Mouse (Mus musculus) stomach, embryonic 16.5 days (tissue): ENCODE measurements at regions not wholly inside any gene's neighbourhood (a gene's known extent, or its start where the extent isn't known, plus 50 kb on each side); places are given as distances from the start of the nearest gene placed in this dataset.

Source experiments
- ATAC-seq: fragments of 200-750 bp; cut with Nextera tagmentation; 2 replicates; pipeline ENCODE4 v1.8.0; 2017; ENCODE audit warnings: moderate number of reproducible peaks, moderate TSS enrichment; ENCODE audit not compliant: insufficient read depth, low FRiP score
- H3K27ac ChIP-seq: fragments of 300-500 bp; sonication (generic); 2 replicates; pipeline ENCODE4 v1.5.1; 2014; ENCODE audit warnings: low read length
- H3K27me3 ChIP-seq: fragments of 300-500 bp; sonication (generic); 2 replicates; pipeline ENCODE4 v1.6.1; 2014; ENCODE audit warnings: low read length, control low read depth, mixed read lengths; ENCODE audit not compliant: control insufficient read depth, insufficient read depth
- H3K36me3 ChIP-seq: fragments of 300-500 bp; sonication (generic); 2 replicates; pipeline ENCODE4 v1.6.1; 2014; ENCODE audit warnings: low read length; ENCODE audit not compliant: control insufficient read depth, insufficient read depth
- H3K4me1 ChIP-seq: fragments of 300-500 bp; sonication (generic); 2 replicates; pipeline ENCODE4 v1.6.1; 2014; ENCODE audit warnings: low read length, control low read depth, mixed read lengths; ENCODE audit not compliant: control insufficient read depth, insufficient read depth
- H3K4me2 ChIP-seq: fragments of 300-500 bp; sonication (generic); 2 replicates; pipeline ENCODE4 v1.6.1; 2014; ENCODE audit warnings: low read depth, low read length, mixed read lengths
- H3K4me3 ChIP-seq: fragments of 300-500 bp; sonication (generic); replicated peaks from 2 replicates; pipeline ENCODE4 v1.5.1; 2014; ENCODE audit warnings: mild to moderate bottlenecking, low read length
- H3K9ac ChIP-seq: fragments of 300-500 bp; sonication (generic); 2 replicates; pipeline ENCODE4 v1.6.1; 2014; ENCODE audit warnings: low read length
- H3K9me3 ChIP-seq: fragments of 300-500 bp; sonication (generic); replicated peaks from 2 replicates; pipeline ENCODE4 v1.6.1; 2016; ENCODE audit warnings: low read length, control low read depth; ENCODE audit not compliant: control insufficient read depth
- WGBS: fragments of 180-500 bp; shearing (Covaris S2); extraction: QIAGEN DNeasy Blood & Tissue Kit; methylation state at CpG from one replicate; pipeline ENCODE4 v1.1.7; 2014; 5-methylcytosine and 5-hydroxymethylcytosine counted together

DNA sequence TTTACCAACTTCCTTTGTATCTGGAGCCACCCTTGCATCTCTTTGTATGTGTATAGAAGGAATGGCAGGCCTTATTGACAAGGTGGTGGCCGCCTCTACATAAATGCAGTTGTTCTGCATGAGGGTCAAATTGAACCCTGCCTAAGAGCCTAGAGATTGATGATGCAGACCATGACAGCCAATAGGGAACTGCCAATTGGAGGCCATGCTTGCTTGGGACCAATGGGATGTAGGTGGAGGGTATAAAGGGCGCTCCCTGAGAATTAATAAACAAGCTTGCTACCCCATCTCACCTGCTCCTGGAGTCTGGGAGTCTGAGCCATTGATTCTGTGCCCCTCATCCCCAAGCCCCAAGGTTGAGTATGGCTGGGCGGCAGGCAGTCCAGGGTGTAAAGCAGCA is 294.7 kb downstream of the Rps24 start:
- Histone ChIP-seq H3K27me3 (no peaks in the 10 kb centered on the region), H3K9me3 (no peaks in the 10 kb centered on the region), H3K4me1 (0 out of 2 replicates have a peak, but pooled peaks cover 4% of the 10 kb centered on the region), H3K27ac (no peak overlapping the region), H3K9ac (no peak overlapping the region), H3K36me3 (no peaks in the 10 kb centered on the region), H3K4me3 (no peak overlapping the region), H3K4me2 (no peak overlapping the region)
- ATAC-seq, result no peak
- WGBS, result 88% methylated on average over 3 of the region's 3 CpGs

DNA sequence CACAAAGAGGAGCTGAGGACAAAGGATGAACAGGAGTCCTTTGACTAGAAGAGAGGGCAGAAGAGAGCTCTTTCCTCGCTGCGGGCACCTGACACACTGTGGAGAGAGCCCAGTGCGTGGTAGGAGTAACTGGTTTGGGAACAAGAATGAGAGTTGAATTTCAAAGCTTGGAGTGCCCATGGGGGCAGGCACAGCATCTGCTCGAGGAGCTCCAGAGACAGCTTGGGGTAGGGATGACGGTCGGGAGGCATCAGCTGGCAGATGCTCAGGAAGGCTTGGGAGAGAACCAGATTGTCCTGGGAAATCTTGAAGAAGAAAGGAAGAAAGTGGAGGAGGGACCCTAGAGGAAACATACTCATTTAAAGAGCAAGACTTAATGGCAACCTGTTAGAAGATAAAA is 297.0 kb downstream of the Rps24 start:
- H3K4me1 ChIP-seq, result 0 out of 2 replicates have a peak, but pooled peaks cover under 1% of the 10 kb centered on the region
- ATAC-seq, result no peak
- H3K4me2 ChIP-seq, result no peak overlapping the region
- H3K9ac ChIP-seq, result no peak overlapping the region
- no peaks in the 10 kb centered on the region for H3K27me3 ChIP-seq
- no peak overlapping the region for H3K4me3 ChIP-seq
- H3K27ac ChIP-seq, result no peak overlapping the region
- no peaks in the 10 kb centered on the region for H3K9me3 ChIP-seq
- WGBS, result 75% methylated on average over 6 of the region's 6 CpGs
- no peaks in the 10 kb centered on the region for H3K36me3 ChIP-seq

DNA sequence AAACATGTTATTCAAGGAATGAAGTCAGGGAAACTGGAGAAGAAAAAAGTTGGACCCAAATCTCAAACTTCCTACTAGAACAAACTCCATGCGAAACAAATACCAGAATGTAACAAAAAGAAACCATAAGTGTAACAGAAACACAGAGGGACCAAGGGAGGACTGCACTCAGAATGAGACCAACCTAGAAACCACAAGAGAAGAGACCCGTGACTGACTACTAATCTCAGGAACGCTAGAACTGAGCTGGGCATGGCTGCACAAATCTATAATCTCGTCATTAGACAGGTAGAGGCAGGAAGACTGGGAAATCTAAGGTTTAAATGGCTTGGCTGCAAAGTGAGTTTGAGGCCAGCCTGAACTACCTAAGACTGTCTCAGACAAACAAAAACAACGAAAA is 298.5 kb downstream of the Rps24 start:
- H3K36me3 ChIP-seq, result no peaks in the 10 kb centered on the region
- H3K4me2 ChIP-seq, result no peak overlapping the region
- no peak overlapping the region for H3K9ac ChIP-seq
- no peaks in the 10 kb centered on the region for H3K27me3 ChIP-seq
- no peak overlapping the region for H3K4me3 ChIP-seq
- no peak overlapping the region for H3K27ac ChIP-seq
- H3K9me3 ChIP-seq, result no peaks in the 10 kb centered on the region
- H3K4me1 ChIP-seq, result no peaks in the 10 kb centered on the region
- 83% methylated on average over 5 of the region's 5 CpGs for WGBS
- ATAC-seq, result no peak

DNA sequence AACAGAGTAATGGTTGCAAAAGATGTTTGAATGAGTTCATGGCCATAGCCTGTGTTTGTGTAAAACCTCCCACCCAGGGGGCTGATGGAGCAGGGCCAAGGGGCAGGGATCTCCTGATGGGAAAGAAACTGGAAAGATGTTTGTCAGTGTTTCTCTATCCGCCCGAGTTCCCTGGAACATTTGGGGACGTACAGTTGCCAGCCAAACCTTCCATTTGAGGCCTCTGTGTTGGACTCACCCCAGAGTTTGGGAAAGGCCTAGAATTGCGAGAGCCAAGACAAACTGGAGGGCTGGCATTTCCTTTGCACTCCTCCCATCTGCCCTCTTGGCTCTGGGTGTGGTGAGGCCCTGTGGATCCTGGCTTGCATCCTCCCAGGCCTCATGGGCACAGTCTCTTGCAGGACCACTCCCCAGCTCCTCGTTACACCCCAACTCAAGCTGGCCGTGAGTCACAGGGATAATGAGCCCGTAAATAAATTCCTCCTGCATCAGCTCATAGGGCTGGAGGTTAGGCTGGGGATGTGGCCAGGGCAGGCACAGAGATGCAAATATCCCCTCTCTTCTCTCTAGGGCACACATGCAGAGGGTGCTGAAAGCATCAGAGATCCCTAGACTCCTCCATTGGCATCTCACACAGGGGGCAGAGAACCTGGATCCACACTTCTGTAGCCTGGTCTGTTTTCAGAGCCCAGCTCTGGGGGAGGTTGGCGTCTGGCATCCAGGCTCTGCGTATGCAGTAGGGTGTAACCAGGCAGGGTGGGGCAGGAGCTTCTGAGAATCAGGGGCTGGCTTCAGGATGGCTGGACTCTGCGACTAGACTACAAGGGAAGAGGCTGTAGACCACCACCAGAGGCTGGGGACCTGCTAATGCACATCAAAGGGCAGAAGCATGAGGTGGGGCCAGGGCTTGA is 306.7 kb downstream of the Rps24 start:
- H3K4me2 ChIP-seq, result no peak overlapping the region
- H3K9ac ChIP-seq, result peak overlapping the region; percentile 4; the same call in 1 of the 2 replicates
- no peak overlapping the region for H3K4me3 ChIP-seq
- H3K9me3 ChIP-seq, result no peaks in the 10 kb centered on the region
- H3K27me3 ChIP-seq, result no peaks in the 10 kb centered on the region
- 0 out of 2 replicates have a peak, but pooled peaks cover 7% of the 10 kb centered on the region for H3K4me1 ChIP-seq
- WGBS, result 43% methylated on average over 10 of the region's 10 CpGs
- H3K36me3 ChIP-seq, result no peaks in the 10 kb centered on the region
- peak; percentile 75 for ATAC-seq
- peak overlapping the region; percentile 72 for H3K27ac ChIP-seq

DNA sequence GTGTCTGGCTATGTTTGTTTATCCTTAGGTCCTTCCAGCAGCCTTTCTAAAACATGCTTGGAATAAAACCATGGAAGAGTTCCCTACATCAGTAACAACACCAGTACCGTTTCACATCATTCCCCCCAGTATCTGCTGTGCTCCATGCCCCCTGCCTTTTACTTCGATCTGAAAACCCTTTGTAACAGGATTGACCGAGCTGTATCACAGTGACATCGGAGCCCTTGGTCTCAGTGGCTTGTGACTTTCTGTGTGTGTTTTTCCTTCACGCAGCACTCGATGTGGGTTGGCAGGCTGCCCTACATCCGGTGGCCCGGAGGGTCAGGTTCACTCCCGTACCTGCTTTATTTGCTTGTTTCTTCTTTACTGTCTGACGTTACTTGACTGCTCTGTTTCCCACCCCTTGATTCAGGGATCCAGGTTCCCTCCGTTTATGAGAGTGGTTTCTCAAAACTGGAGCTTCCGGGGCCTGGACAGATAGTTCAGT is 307.5 kb downstream of the Rps24 start:
- Histone ChIP-seq H3K27me3 (no peaks in the 10 kb centered on the region), H3K27ac (peak overlapping the region; percentile 72; the same call in 1 of the 2 replicates), H3K9ac (no peak overlapping the region), H3K36me3 (no peaks in the 10 kb centered on the region), H3K4me3 (no peak overlapping the region), H3K4me2 (no peak overlapping the region), H3K9me3 (no peaks in the 10 kb centered on the region), H3K4me1 (0 out of 2 replicates have a peak, but pooled peaks cover 7% of the 10 kb centered on the region)
- ATAC-seq, result no peak
- 62% methylated on average over 12 of the region's 12 CpGs for WGBS

DNA sequence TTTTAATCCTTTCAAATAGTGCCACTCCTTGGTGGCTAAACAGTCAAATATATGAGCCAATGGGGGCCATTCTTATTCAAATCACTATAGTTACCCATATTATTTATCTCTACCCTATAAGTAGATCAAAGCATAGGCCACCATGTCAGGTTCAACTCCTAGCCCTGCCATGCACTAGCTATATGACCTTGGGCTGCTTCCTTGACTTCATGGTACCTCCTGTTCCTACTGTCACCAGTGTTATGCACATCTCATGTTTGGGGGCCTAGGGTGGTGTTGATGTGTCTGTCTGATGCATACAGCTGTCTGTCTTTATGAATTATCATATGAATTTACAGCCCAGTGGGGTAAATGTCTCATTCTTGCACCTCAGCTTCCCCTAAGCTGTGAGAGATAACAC is 310.6 kb downstream of the Rps24 start:
- Histone ChIP-seq H3K4me1 (0 out of 2 replicates have a peak, but pooled peaks cover 7% of the 10 kb centered on the region), H3K4me3 (no peak overlapping the region), H3K36me3 (no peaks in the 10 kb centered on the region), H3K9me3 (no peaks in the 10 kb centered on the region), H3K4me2 (no peak overlapping the region), H3K9ac (no peak overlapping the region), H3K27me3 (no peaks in the 10 kb centered on the region), H3K27ac (no peak overlapping the region)
- ATAC-seq, result no peak

- no peaks in the 10 kb centered on the region for H3K36me3 ChIP-seq
- 0 out of 2 replicates have a peak, but pooled peaks cover 7% of the 10 kb centered on the region for H3K4me1 ChIP-seq
- H3K4me3 ChIP-seq, result no peak overlapping the region
- no peak overlapping the region for H3K9ac ChIP-seq
- H3K9me3 ChIP-seq, result no peaks in the 10 kb centered on the region
- WGBS, result 59% methylated on average over 4 of the region's 4 CpGs
- no peak overlapping the region for H3K27ac ChIP-seq
- no peak for ATAC-seq
- H3K4me2 ChIP-seq, result no peak overlapping the region
- no peaks in the 10 kb centered on the region for H3K27me3 ChIP-seq
Measured at GRCm38 (mm10) chr14:24798066-24798465, 311.1 kb downstream of the Rps24 start.

- Histone ChIP-seq H3K27ac (no peak overlapping the region), H3K9ac (no peak overlapping the region), H3K9me3 (no peaks in the 10 kb centered on the region), H3K36me3 (no peaks in the 10 kb centered on the region), H3K4me2 (no peak overlapping the region), H3K4me3 (no peak overlapping the region), H3K27me3 (no peaks in the 10 kb centered on the region), H3K4me1 (no peaks in the 10 kb centered on the region)
- 76% methylated on average over 5 of the region's 5 CpGs for WGBS
- ATAC-seq, result no peak
Measured at GRCm38 (mm10) chr14:24803001-24803655, 316.2 kb downstream of the Rps24 start.

GRCm38 (mm10) chr14:24807061-24807460 is 320.1 kb downstream of the Rps24 start:
- Histone ChIP-seq H3K4me3 (no peak overlapping the region), H3K27ac (no peak overlapping the region), H3K9ac (no peak overlapping the region), H3K9me3 (no peaks in the 10 kb centered on the region), H3K4me1 (no peaks in the 10 kb centered on the region), H3K36me3 (no peaks in the 10 kb centered on the region), H3K4me2 (no peak overlapping the region), H3K27me3 (no peaks in the 10 kb centered on the region)
- no peak for ATAC-seq
- WGBS, result 16% methylated on average over 7 of the region's 7 CpGs
